Mouse (Mus musculus): ENCODE measurements around the gene 1520401A03Rik. TPM values are rescaled to one million over a fixed set of nuclear protein-coding genes. Genes with fewer than 3 reads are reported as not detected.

The 1520401A03Rik gene
- total and polyA plus RNA-seq, 3 experiments = 0.08 TPM; not detected in 2

GRCm38 (mm10) chr17:23721886-23722285, 697 bp downstream of the 1520401A03Rik start:
- no peaks in the 10 kb centered on the region for H3K36me3 ChIP-seq (replicated peaks in 1 of 2; ENCODE audit: control insufficient read depth in 1 of 2, insufficient read depth in 1 of 2, low read length in 1 of 2)
- peaks cover 45% of the 10 kb centered on the region for H3K27me3 ChIP-seq (replicated peaks)
- no peaks in the 10 kb centered on the region for H3K79me2 ChIP-seq (replicated peaks; ENCODE audit: control insufficient read depth, extremely low read depth, insufficient read depth, poor library complexity, severe bottlenecking)
- H3K9ac ChIP-seq (ENCODE audit: insufficient read depth, low read depth) = no peak overlapping the region
- no peak for DNase-seq (ENCODE audit: extremely low read depth)
- no peak overlapping the region for H3K27ac ChIP-seq (ENCODE audit: insufficient read depth, low read depth)
- in situ Hi-C loops (cut with MboI; ENCODE audit: low pct_ligation_motif_present, low pct_unique_long_range_greater_than_20kb, low sequenced_read_pairs) = loop anchor here (10.0 kb wide), 1 partner anchor 47 kb away; the partner anchor contains the start of genes Cldn6, Hcfc1r1, Thoc6 and Tnfrsf12a
- H3K9me3 ChIP-seq (replicated peaks; ENCODE audit: low read length) = no peaks in the 10 kb centered on the region
- peaks cover 4 to 17% of the 10 kb centered on the region in 2 experiments for H3K4me1 ChIP-seq (ENCODE audit: control insufficient read depth in 1 of 2, insufficient read depth in 2 of 2)
- no peak for TF ChIP-seq ETS1 (conservative IDR thresholded peaks at IDR 0.05; ENCODE audit: low read depth, low read length)
- dilution Hi-C loops (cut with MboI; ENCODE audit: extremely low pct_ligation_motif_present, extremely low pct_unique_long_range_greater_than_20kb, low sequenced_read_pairs) = no loop called here
- no peak overlapping the region for H3K4me3 ChIP-seq (replicated peaks in 1 of 3; ENCODE audit: low read depth in 2 of 3, low read length in 2 of 3, poor library complexity in 1 of 3)
- H3K4me2 ChIP-seq (ENCODE audit: insufficient read depth, low read depth, poor library complexity, severe bottlenecking) = no peak overlapping the region

GRCm38 (mm10) chr17:23719455-23719854, 3.1 kb downstream of the 1520401A03Rik start:
- no peak overlapping the region for H3K4me2 ChIP-seq (ENCODE audit: insufficient read depth, low read depth, poor library complexity, severe bottlenecking)
- no peaks in the 10 kb centered on the region for H3K36me3 ChIP-seq (replicated peaks in 1 of 2; ENCODE audit: control insufficient read depth in 1 of 2, insufficient read depth in 1 of 2, low read length in 1 of 2)
- in situ Hi-C loops (cut with MboI; ENCODE audit: low pct_ligation_motif_present, low pct_unique_long_range_greater_than_20kb, low sequenced_read_pairs) (no loop called here), dilution Hi-C loops (cut with MboI; ENCODE audit: extremely low pct_ligation_motif_present, extremely low pct_unique_long_range_greater_than_20kb, low sequenced_read_pairs) (no loop called here)
- H3K9me3 ChIP-seq (replicated peaks; ENCODE audit: low read length) = no peaks in the 10 kb centered on the region
- H3K79me2 ChIP-seq (replicated peaks; ENCODE audit: control insufficient read depth, extremely low read depth, insufficient read depth, poor library complexity, severe bottlenecking) = no peaks in the 10 kb centered on the region
- TF ChIP-seq RAD21 (IDR thresholded peaks at IDR 0.05; ENCODE audit: low read depth, low read length) = no peak
- TF ChIP-seq TBP (conservative IDR thresholded peaks at IDR 0.05; ENCODE audit: low read depth, low read length) = no peak
- no peak for TF ChIP-seq PAX5 (IDR thresholded peaks at IDR 0.05; ENCODE audit: low read length)
- TF ChIP-seq HCFC1 (IDR thresholded peaks at IDR 0.05; ENCODE audit: low read depth, low read length) = no peak
- TF ChIP-seq SMC3 (IDR thresholded peaks at IDR 0.05; ENCODE audit: low read depth, low read length) = no peak
- TF ChIP-seq MAZ (IDR thresholded peaks at IDR 0.05; ENCODE audit: low read depth, low read length) = no peak
- TF ChIP-seq NRF1 (IDR thresholded peaks at IDR 0.05; ENCODE audit: low read depth, low read length) = no peak
- TF ChIP-seq MYC (IDR thresholded peaks at IDR 0.05; ENCODE audit: low read depth, low read length) = no peak
- TF ChIP-seq JUN (IDR thresholded peaks at IDR 0.05; ENCODE audit: insufficient read depth, low read depth, low read length) = no peak
- TF ChIP-seq RCOR1 (conservative IDR thresholded peaks at IDR 0.05; ENCODE audit: low read depth, low read length) = no peak
- TF ChIP-seq UBTF (IDR thresholded peaks at IDR 0.05; ENCODE audit: low read depth, low read length) = no peak
- no peak for TF ChIP-seq ELF1 (IDR thresholded peaks at IDR 0.05; ENCODE audit: low read depth, low read length)
- no peak overlapping the region for H3K27ac ChIP-seq (ENCODE audit: insufficient read depth, low read depth)
- H3K4me3 ChIP-seq (replicated peaks in 1 of 3; ENCODE audit: low read depth in 2 of 3, low read length in 2 of 3, poor library complexity in 1 of 3) = no peak overlapping the region
- H3K9ac ChIP-seq (ENCODE audit: insufficient read depth, low read depth) = no peak overlapping the region
- no peak for DNase-seq (ENCODE audit: extremely low read depth)
- H3K27me3 ChIP-seq (replicated peaks) = peaks cover 57% of the 10 kb centered on the region
- H3K4me1 ChIP-seq (ENCODE audit: control insufficient read depth in 1 of 2, insufficient read depth in 2 of 2) = peaks cover 4 to 13% of the 10 kb centered on the region in 2 experiments

DNA sequence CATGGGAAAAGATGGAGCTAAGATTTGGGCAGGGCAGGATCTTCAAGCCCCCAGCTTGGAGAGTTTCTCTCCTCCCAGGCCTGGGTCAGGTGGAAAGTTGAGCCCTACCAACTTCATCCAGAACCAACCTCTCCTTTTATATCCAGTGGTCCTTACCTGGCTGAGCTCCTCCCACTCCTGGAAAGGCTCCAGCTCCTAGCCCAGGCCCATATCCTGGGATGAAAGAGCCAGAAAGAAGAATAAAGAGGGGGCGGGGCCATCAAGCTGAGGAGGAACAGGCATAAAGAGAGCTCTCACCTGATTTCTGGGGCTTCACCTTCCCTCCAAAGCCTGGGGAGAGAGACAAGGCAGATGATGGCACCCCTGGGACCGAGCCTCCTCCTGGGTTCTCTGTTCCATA, 5.6 kb downstream of the 1520401A03Rik start:
- DNase-seq (ENCODE audit: extremely low read depth) = no peak
- no peaks in the 10 kb centered on the region for H3K4me1 ChIP-seq (ENCODE audit: control insufficient read depth in 1 of 2, insufficient read depth in 2 of 2)
- H3K36me3 ChIP-seq (replicated peaks in 1 of 2; ENCODE audit: control insufficient read depth in 1 of 2, insufficient read depth in 1 of 2, low read length in 1 of 2) = no peaks in the 10 kb centered on the region
- no peaks in the 10 kb centered on the region for H3K79me2 ChIP-seq (replicated peaks; ENCODE audit: control insufficient read depth, extremely low read depth, insufficient read depth, poor library complexity, severe bottlenecking)
- H3K4me2 ChIP-seq (ENCODE audit: insufficient read depth, low read depth, poor library complexity, severe bottlenecking) = no peak overlapping the region
- H3K4me3 ChIP-seq (replicated peaks in 1 of 3; ENCODE audit: low read depth in 2 of 3, low read length in 2 of 3, poor library complexity in 1 of 3) = no peak overlapping the region
- H3K9me3 ChIP-seq (replicated peaks; ENCODE audit: low read length) = no peaks in the 10 kb centered on the region
- peaks cover 76% of the 10 kb centered on the region for H3K27me3 ChIP-seq (replicated peaks)
- dilution Hi-C loops (cut with MboI; ENCODE audit: extremely low pct_ligation_motif_present, extremely low pct_unique_long_range_greater_than_20kb, low sequenced_read_pairs) (no loop called here), in situ Hi-C loops (cut with MboI; ENCODE audit: low pct_ligation_motif_present, low pct_unique_long_range_greater_than_20kb, low sequenced_read_pairs) (no loop called here)
- TF ChIP-seq E2F4 (IDR thresholded peaks at IDR 0.05; ENCODE audit: insufficient replicate concordance, low read depth, low read length) = no peak
- TF ChIP-seq MEF2A (IDR thresholded peaks at IDR 0.05; ENCODE audit: borderline replicate concordance, low read depth, low read length) = no peak
- TF ChIP-seq MAZ (IDR thresholded peaks at IDR 0.05; ENCODE audit: low read depth, low read length) = no peak
- no peak for TF ChIP-seq NELFE (IDR thresholded peaks at IDR 0.05; ENCODE audit: low read depth, low read length)
- no peak for TF ChIP-seq TCF12 (IDR thresholded peaks at IDR 0.05; ENCODE audit: low read depth, low read length)
- no peak for TF ChIP-seq HCFC1 (IDR thresholded peaks at IDR 0.05; ENCODE audit: low read depth, low read length)
- TF ChIP-seq PAX5 (IDR thresholded peaks at IDR 0.05; ENCODE audit: low read length) = no peak
- no peak for TF ChIP-seq MAX (IDR thresholded peaks at IDR 0.05; ENCODE audit: low read length)
- no peak for TF ChIP-seq CHD2 (IDR thresholded peaks at IDR 0.05; ENCODE audit: low read length)
- no peak for TF ChIP-seq ZMIZ1 (IDR thresholded peaks at IDR 0.05; ENCODE audit: low read depth, low read length)
- TF ChIP-seq MAFK (IDR thresholded peaks at IDR 0.05; ENCODE audit: insufficient replicate concordance, low read length) = no peak
- TF ChIP-seq EP300 (IDR thresholded peaks at IDR 0.05; ENCODE audit: low read length) = no peak
- TF ChIP-seq ZKSCAN1 (IDR thresholded peaks at IDR 0.05; ENCODE audit: borderline replicate concordance, low read depth, low read length) = no peak
- no peak for TF ChIP-seq ZC3H11A (IDR thresholded peaks at IDR 0.05; ENCODE audit: low read depth, low read length)
- TF ChIP-seq UBTF (IDR thresholded peaks at IDR 0.05; ENCODE audit: low read depth, low read length) = no peak
- no peak for TF ChIP-seq SIN3A (IDR thresholded peaks at IDR 0.05; ENCODE audit: low read length)
- TF ChIP-seq JUN (IDR thresholded peaks at IDR 0.05; ENCODE audit: insufficient read depth, low read depth, low read length) = no peak
- TF ChIP-seq SMC3 (IDR thresholded peaks at IDR 0.05; ENCODE audit: low read depth, low read length) = no peak
- H3K27ac ChIP-seq (ENCODE audit: insufficient read depth, low read depth) = no peak overlapping the region
- no peak overlapping the region for H3K9ac ChIP-seq (ENCODE audit: insufficient read depth, low read depth)

Measured in CH12.LX (cell line).